Mouse (Mus musculus) E14TG2a.4 (cell line): ENCODE data around the gene Ccl17.
"Not testable (repeated sequence)": the region's sequence is repeated elsewhere in the genome, so short reads cannot be mapped to it uniquely, and the experiment has no call there.

Experiments
- H3K27me3 ChIP-seq: 2 replicates; pipeline ENCODE4 v1.6.1; 2014; ENCODE audit warnings: low read length, control low read depth; ENCODE audit not compliant: insufficient read depth
- H3K36me3 ChIP-seq: 2 replicates; pipeline ENCODE4 v1.6.1; 2014; ENCODE audit warnings: low read length, control low read depth; ENCODE audit not compliant: insufficient read depth
- H3K4me1 ChIP-seq: replicated peaks from 2 replicates; pipeline ENCODE4 v1.6.1; 2014; ENCODE audit warnings: low read depth, low read length, control low read depth
- H3K4me3 ChIP-seq: replicated peaks from 2 replicates; pipeline ENCODE4 v1.5.1; 2014; ENCODE audit warnings: mild to moderate bottlenecking, low read length
- H3K9me3 ChIP-seq: 2 replicates; pipeline ENCODE4 v1.6.1; 2014; ENCODE audit warnings: low read length, control low read depth
- CTCF ChIP-seq: conservative IDR thresholded peaks from 2 replicates; pipeline ENCODE4 v1.5.1; 2014; ENCODE audit warnings: low read length
- NANOG ChIP-seq: IDR thresholded peaks from 2 replicates; pipeline ENCODE4 v1.6.1; 2014; ENCODE audit warnings: borderline replicate concordance, low read length, mixed read lengths
- POU5F1 ChIP-seq: IDR thresholded peaks from 2 replicates; pipeline ENCODE4 v1.6.1; 2014; ENCODE audit warnings: low read length, borderline replicate concordance

Ccl17 gene

GRCm38 (mm10) chr8:94836456-94837240 is 26.4 kb downstream of the Ccl17 start:
- peak overlapping the region; percentile 99 for H3K4me3 ChIP-seq
- TF ChIP-seq CTCF (no peak), POU5F1 (no peak), NANOG (no peak)
- peaks cover 41% of the 10 kb centered on the region for H3K4me1 ChIP-seq
- peaks cover 17% of the 10 kb centered on the region for H3K36me3 ChIP-seq
- H3K9me3 ChIP-seq: no peaks in the 10 kb centered on the region
- no peaks in the 10 kb centered on the region for H3K27me3 ChIP-seq

- Histone ChIP-seq H3K4me1 (peaks cover 31% of the 10 kb centered on the region), H3K36me3 (peaks cover 10% of the 10 kb centered on the region; the same call in 1 of the 2 replicates), H3K9me3 (no peaks in the 10 kb centered on the region), H3K4me3 (peak within 1 kb of the TSS; percentile 99), H3K27me3 (no peaks in the 10 kb centered on the region)
- TF ChIP-seq CTCF: no peak
- TF ChIP-seq POU5F1: no peak
- no peak for TF ChIP-seq NANOG
Observed at GRCm38 (mm10) chr8:94837662-94838574, 27.7 kb downstream of the Ccl17 start, which contains the start of the genes Coq9 and Ciapin1. Gene Coq9, plus strand, starts transcription at chr8:94838321. Gene Ciapin1, minus strand, starts transcription at chr8:94838358.

DNA sequence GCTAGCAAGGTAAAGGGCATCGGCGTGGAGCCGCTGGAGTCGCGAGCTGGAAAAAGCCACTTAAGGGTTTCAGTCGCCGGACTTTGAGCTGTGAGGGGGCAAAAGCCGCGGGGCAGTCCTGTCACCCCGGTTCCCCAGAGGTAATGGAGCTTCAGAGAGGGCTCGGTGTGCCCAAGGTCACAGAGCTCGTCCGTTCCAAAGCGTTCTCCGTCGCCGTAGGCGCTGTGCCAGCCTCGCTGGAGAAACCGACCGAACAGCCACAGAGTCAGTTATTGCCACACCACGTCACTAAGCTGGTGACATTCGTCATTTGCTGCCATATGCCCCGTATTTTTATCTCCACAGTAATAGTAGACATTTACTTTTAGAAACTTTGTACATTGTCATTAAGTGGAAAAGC is 28.3 kb downstream of the Ccl17 start:
- Histone ChIP-seq H3K9me3 (no peaks in the 10 kb centered on the region), H3K36me3 (peaks cover 8% of the 10 kb centered on the region), H3K4me3 (peak overlapping the region; percentile 99), H3K27me3 (no peaks in the 10 kb centered on the region), H3K4me1 (peaks cover 25% of the 10 kb centered on the region)
- TF ChIP-seq CTCF: no peak
- no peak for TF ChIP-seq NANOG
- TF ChIP-seq POU5F1: no peak

DNA sequence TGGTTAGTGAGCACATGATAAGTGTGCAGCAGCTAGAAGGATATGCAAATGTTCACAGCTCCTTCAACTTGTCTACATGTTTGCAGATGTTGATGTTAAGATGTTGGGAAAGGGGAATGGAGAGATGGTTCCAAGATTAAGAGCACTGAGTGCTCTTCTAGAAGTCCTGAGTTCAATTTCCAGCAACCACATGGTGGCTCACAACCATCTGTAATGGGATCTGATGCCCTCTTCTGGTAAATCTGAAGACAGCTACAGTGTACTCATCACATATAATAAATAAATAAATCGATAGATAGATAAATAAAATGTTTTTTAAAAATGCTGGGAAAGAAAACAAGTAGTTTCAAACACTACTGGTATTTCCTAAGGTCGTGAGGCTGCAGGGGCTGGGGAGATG is 30.9 kb downstream of the Ccl17 start:
- H3K4me1 ChIP-seq: peaks cover 15% of the 10 kb centered on the region
- no peak overlapping the region for H3K4me3 ChIP-seq
- H3K9me3 ChIP-seq: no peaks in the 10 kb centered on the region
- no peaks in the 10 kb centered on the region for H3K27me3 ChIP-seq
- no peak for TF ChIP-seq NANOG
- no peak for TF ChIP-seq POU5F1
- no peak for TF ChIP-seq CTCF
- peaks cover 33% of the 10 kb centered on the region for H3K36me3 ChIP-seq

GRCm38 (mm10) chr8:94850049-94850448 is 39.8 kb downstream of the Ccl17 start:
- no peak overlapping the region for H3K4me3 ChIP-seq
- peaks cover 6% of the 10 kb centered on the region; the same call in 1 of the 2 replicates for H3K4me1 ChIP-seq
- H3K27me3 ChIP-seq: no peaks in the 10 kb centered on the region
- TF ChIP-seq POU5F1 (no peak), CTCF (no peak), NANOG (no peak)
- H3K36me3 ChIP-seq: peaks cover 86% of the 10 kb centered on the region
- no peaks in the 10 kb centered on the region for H3K9me3 ChIP-seq

DNA sequence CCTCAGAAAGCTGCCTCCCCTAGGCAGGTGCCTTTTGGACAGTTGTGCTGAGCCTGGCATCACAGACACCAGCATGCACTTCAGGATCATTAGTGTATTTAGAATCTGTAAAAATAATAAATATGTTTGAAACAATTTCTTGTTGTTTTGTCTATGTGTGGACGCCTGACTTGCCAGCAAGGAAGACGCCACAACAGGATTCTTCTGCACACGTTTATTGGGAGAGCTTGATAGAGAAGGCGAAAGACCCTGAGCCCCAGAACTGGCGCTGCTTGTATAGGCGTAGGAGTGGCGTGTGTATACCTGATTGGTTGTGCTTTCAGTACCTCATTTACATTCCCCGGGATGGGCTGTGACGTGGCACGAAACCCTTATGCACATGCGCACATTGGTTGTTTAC is 44.5 kb downstream of the Ccl17 start:
- not testable (repeated sequence) for H3K4me3 ChIP-seq, H3K9me3 ChIP-seq, H3K27me3 ChIP-seq
- Histone ChIP-seq H3K4me1 (peaks cover 30% of the 10 kb centered on the region), H3K36me3 (peaks cover 55% of the 10 kb centered on the region)

GRCm38 (mm10) chr8:94857011-94857345 is 46.7 kb downstream of the Ccl17 start:
- Histone ChIP-seq H3K4me3 (peak overlapping the region; percentile 99), H3K27me3 (no peaks in the 10 kb centered on the region), H3K36me3 (peaks cover 57% of the 10 kb centered on the region), H3K4me1 (peaks cover 52% of the 10 kb centered on the region), H3K9me3 (no peaks in the 10 kb centered on the region)
- TF ChIP-seq NANOG (no peak), CTCF (no peak), POU5F1 (no peak)

DNA sequence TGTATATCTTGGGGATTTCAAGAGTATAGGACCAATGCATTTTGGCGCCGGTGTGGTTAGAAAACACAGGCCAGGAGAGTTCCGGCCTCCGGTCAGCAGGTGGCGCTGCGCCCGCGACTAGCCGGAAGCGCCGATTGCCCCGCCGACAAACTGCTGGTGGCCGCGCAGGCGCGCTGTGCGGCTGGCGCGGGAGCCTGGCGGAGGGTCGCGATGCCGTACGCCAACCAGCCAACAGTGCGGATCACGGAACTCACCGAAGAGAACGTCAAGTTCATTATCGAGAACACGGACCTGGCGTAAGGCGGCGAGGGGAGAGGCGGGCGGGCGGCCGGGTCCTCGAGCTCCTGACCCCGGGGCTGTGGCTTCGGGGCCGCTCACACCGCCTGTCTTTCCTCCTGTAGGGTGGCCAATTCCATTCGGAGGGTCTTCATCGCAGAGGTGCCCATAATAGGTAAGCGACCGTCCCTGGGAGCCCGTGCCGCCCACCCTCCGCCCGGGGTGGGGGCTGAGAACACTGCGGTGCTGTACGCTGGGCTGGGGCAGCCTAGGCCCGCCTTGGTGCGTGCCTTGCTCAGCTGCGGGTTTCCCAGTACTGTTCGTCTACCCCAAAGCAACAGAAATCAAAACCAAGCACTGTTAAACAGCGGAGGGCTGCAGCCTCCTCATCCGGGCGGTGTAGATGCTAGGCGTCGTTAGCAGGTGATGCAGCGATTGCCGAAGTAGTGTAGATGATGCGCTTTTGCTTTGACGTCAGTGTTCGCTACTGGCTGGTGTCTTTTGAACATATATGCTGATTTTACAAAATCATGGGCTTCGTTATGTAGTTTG is 47.3 kb downstream of the Ccl17 start, which contains the start of gene Polr2c:
Gene Polr2c, plus strand, starts transcription at position 105 of the 828 bp plus-strand sequence.
- Histone ChIP-seq H3K4me3 (peak within 1 kb of the TSS; percentile 99), H3K27me3 (no peaks in the 10 kb centered on the region), H3K36me3 (peaks cover 56% of the 10 kb centered on the region), H3K4me1 (peaks cover 57% of the 10 kb centered on the region), H3K9me3 (no peaks in the 10 kb centered on the region)
- TF ChIP-seq NANOG (no peak), POU5F1 (no peak), CTCF (peak; percentile 69)
